Mouse (Mus musculus) stomach, embryonic 14.5 days (tissue): ENCODE measurements around the gene Hic1. TPM values are rescaled to one million over a fixed set of nuclear protein-coding genes. Genes with fewer than 3 reads are reported as not detected.
A peak's percentile ranks its signal among the peaks of the same experiment; 100 is the strongest.

Experiments used
- ATAC-seq: fragments of 200-750 bp; cut with Nextera tagmentation; 2 replicates; pipeline ENCODE4 v1.8.0; 2017; ENCODE audit warnings: low read depth, moderate TSS enrichment; ENCODE audit not compliant: insufficient number of reproducible peaks, insufficient read depth, low FRiP score
- H3K27ac ChIP-seq: fragments of 300-500 bp; sonication (generic); 2 replicates; pipeline ENCODE4 v1.5.1; 2014; ENCODE audit warnings: mild to moderate bottlenecking, low read length, moderate library complexity, mixed read lengths
- H3K27me3 ChIP-seq: fragments of 300-500 bp; sonication (generic); 2 replicates; pipeline ENCODE4 v1.6.1; 2014; ENCODE audit warnings: low read length, control low read depth, mixed read lengths; ENCODE audit not compliant: control insufficient read depth, insufficient read depth
- H3K36me3 ChIP-seq: fragments of 300-500 bp; sonication (generic); 2 replicates; pipeline ENCODE4 v1.6.1; 2014; ENCODE audit warnings: mild to moderate bottlenecking, control low read depth, low read length, moderate library complexity, mixed read lengths; ENCODE audit not compliant: control insufficient read depth, insufficient read depth
- H3K4me1 ChIP-seq: fragments of 300-500 bp; sonication (generic); 2 replicates; pipeline ENCODE4 v1.6.1; 2014; ENCODE audit warnings: low read length, control low read depth, mixed read lengths; ENCODE audit not compliant: control insufficient read depth, insufficient read depth
- H3K4me2 ChIP-seq: fragments of 300-500 bp; sonication (generic); replicated peaks from 2 replicates; pipeline ENCODE4 v1.6.1; 2014; ENCODE audit warnings: low read depth, low read length, control low read depth
- H3K4me3 ChIP-seq: fragments of 300-500 bp; sonication (generic); 2 replicates; pipeline ENCODE4 v1.5.1; 2014; ENCODE audit warnings: low read depth, low read length, control low read depth
- H3K9ac ChIP-seq: fragments of 300-500 bp; sonication (generic); replicated peaks from 2 replicates; pipeline ENCODE4 v1.6.1; 2014; ENCODE audit warnings: low read depth, mild to moderate bottlenecking, control low read depth, low read length, moderate library complexity, mixed read lengths
- H3K9me3 ChIP-seq: fragments of 300-500 bp; sonication (generic); 2 replicates; pipeline ENCODE4 v1.6.1; 2016; ENCODE audit warnings: low read depth, low read length, control low read depth; ENCODE audit not compliant: control insufficient read depth
- WGBS: fragments of 180-500 bp; shearing (Covaris S2); extraction: QIAGEN DNeasy Blood & Tissue Kit; methylation state at CpG from one replicate; pipeline ENCODE4 v1.1.7; 2014; 5-methylcytosine and 5-hydroxymethylcytosine counted together
- polyA plus RNA-seq: library from polyadenylated mRNA; unstranded; fragments of >200 nt; fragmentation: Nextera tagmentation; extraction: Ambion mirVana; gene quantifications from 2 replicates; pipeline ENCODE4 v1.2.1, GENCODE M21; 2014

Hic1 gene
- polyA plus RNA-seq, 1 experiment from 2014 or later: 13.8 TPM

DNA sequence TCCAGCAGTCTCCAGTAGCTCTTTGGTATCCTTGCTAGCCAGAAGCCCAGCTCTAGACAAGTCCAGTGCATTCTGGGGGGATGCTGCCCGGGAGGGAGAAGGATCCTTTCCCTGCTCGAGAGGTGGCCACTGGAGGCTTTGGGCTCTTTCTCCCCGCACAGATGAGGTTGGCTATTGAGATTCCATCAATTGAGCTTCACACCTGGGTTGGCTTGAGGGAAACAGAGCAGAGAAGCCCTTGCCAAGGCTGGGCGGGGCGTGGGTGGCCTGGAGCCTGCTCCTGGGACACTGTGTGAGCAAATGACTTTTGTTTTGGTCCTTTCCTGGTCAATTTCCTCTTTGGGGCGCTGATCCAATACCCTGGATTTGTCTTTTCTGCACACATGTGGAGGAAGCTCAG, 26.8 kb upstream of the Hic1 start:
- 66% methylated on average over 6 of the region's 6 CpGs for WGBS
- no peaks in the 10 kb centered on the region for H3K36me3 ChIP-seq
- no peaks in the 10 kb centered on the region for H3K9me3 ChIP-seq
- H3K4me2 ChIP-seq: no peak overlapping the region
- H3K4me3 ChIP-seq: no peak overlapping the region
- H3K27ac ChIP-seq: no peak overlapping the region
- peaks cover 29% of the 10 kb centered on the region for H3K27me3 ChIP-seq
- no peak for ATAC-seq
- peaks cover 22% of the 10 kb centered on the region; the same call in 1 of the 2 replicates for H3K4me1 ChIP-seq
- no peak overlapping the region for H3K9ac ChIP-seq

DNA sequence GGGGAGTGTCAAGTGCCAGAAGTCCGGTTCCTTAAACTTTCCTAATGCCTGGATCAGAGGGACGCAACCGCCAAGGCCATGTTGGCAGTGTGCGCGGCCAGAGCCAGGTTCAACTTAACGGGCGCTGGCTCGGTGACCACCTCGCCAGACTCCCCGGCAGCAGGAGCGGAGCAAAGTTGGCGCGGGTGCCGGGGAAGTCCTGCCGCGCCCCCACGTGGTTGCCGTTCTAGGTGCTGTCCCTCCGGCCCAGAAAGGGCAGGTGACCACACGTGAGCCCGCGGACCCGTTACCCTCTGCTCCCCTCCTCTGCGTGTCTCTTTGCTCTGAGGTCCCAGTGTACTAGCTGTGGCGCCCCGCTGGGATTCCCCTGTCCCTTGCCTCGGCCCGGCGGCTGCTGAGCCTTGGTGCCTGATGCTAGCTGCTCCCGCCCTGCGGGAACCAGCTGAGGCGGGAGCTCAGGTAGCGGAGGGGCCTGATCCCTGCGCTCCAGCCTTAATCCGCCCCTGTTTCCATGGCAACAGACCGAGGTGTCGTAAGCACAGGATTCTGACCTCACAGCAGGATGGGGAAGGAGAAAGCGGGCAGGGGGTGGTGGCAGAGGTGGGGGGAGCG, 25.6 kb upstream of the Hic1 start:
- peak overlapping the region; percentile 87 for H3K4me2 ChIP-seq
- H3K9me3 ChIP-seq: no peaks in the 10 kb centered on the region
- peaks cover 22% of the 10 kb centered on the region; the same call in 1 of the 2 replicates for H3K4me1 ChIP-seq
- WGBS: under 1% methylated on average over 39 of the region's 39 CpGs
- H3K27me3 ChIP-seq: peaks cover 29% of the 10 kb centered on the region
- no peak overlapping the region; the same call in 1 of the 2 replicates for H3K9ac ChIP-seq
- H3K4me3 ChIP-seq: peak overlapping the region; percentile 48
- ATAC-seq: no peak
- H3K27ac ChIP-seq: no peak overlapping the region
- no peaks in the 10 kb centered on the region for H3K36me3 ChIP-seq

DNA sequence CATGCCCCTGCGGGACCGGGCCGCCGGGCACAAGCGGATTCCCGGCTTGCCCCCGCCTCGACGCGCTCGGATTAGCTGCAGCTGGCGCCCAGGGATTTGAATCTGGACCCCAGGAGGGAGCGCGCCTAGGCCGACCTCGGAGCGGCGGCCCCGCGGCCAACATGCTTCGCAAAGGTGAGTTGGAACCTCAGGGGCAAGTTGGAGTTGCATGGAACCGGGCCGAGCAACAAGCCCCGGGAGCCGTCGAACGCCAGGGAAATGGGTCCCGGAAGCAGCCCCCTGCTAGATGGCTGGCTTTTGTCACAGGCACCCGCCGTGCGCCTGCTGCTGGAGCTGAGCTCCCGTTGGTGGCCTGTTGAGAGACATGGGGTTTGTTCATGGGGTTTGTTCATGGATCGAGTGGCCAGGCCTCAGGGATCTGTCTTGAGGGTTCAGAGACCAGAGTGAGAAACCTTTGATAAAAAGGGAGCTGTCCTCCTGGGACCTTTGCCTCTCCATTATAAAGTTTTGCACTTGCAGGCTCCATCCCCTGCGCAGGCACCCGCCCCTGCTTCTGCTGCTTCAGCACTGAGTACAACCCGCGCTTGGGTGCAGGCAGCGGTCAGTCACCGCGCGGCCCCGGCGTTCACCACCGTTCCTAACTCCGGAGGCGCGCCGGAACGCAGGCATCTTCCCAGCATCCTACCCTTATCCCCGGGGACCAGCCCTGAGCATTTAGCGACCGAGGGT, 25.0 kb upstream of the Hic1 start:
- Histone ChIP-seq H3K27me3 (peaks cover 29% of the 10 kb centered on the region), H3K4me1 (peaks cover 24% of the 10 kb centered on the region), H3K9me3 (no peaks in the 10 kb centered on the region), H3K4me3 (peak overlapping the region; percentile 48), H3K36me3 (no peaks in the 10 kb centered on the region), H3K9ac (no peak overlapping the region; the same call in 1 of the 2 replicates), H3K27ac (no peak overlapping the region), H3K4me2 (peak overlapping the region; percentile 87)
- WGBS: under 1% methylated on average over 52 of the region's 52 CpGs
- ATAC-seq: no peak

DNA sequence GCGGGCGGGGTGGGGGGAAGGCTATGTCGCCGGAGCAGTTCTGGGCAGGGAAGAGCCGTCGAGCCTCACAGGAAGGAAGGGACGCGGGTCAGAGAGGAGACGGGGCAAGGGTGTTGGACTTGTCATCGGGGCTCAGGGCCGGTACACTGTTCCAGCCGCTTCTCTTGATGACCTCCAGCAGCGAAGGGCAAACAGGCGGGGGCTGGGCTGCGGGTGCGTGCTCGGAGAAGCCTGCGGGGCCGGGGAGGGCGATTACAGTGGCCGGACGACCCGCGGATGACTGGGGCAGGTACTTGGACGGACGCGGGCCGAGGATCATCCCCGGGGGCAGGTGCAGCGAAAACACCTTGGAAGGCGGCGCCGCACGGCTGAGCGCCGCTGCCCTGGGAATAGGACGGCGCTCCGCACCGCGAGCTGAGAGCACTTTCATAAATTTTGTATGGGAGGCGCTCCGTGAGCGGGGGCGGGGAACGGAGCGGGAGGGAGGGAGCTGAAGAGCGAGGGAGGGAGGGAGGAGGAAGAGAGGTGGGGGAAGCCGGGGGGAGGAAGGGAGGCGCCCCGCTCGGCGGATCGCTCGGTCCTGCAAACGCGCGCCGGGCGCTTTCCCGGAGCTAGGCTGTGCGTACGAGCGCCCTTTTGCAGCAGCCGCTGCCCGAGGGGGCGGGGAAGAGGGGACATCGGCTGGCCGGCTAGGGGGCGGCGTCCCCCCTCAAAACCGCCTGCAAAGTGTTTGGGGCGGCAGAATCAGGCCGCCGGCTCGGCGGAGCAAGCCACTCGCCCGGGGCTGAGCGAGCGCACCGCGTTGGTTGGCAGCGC, 24.1 kb upstream of the Hic1 start, which contains the start of gene Rtn4rl1:
Gene Rtn4rl1, plus strand, starts transcription at position 528 of the 816 bp plus-strand sequence.
- 0 out of 2 replicates have a peak, but pooled peaks have one; percentile 5 for ATAC-seq
- no peaks in the 10 kb centered on the region for H3K36me3 ChIP-seq
- peak within 1 kb of the TSS; percentile 87 for H3K4me2 ChIP-seq
- peaks cover 26% of the 10 kb centered on the region for H3K4me1 ChIP-seq
- H3K9ac ChIP-seq: no peak within 1 kb of the TSS; the same call in 1 of the 2 replicates
- WGBS: 1% methylated on average over 80 of the region's 84 CpGs
- H3K9me3 ChIP-seq: no peaks in the 10 kb centered on the region
- H3K27ac ChIP-seq: no peak within 1 kb of the TSS
- peaks cover 29% of the 10 kb centered on the region for H3K27me3 ChIP-seq
- peak within 1 kb of the TSS; percentile 48 for H3K4me3 ChIP-seq

DNA sequence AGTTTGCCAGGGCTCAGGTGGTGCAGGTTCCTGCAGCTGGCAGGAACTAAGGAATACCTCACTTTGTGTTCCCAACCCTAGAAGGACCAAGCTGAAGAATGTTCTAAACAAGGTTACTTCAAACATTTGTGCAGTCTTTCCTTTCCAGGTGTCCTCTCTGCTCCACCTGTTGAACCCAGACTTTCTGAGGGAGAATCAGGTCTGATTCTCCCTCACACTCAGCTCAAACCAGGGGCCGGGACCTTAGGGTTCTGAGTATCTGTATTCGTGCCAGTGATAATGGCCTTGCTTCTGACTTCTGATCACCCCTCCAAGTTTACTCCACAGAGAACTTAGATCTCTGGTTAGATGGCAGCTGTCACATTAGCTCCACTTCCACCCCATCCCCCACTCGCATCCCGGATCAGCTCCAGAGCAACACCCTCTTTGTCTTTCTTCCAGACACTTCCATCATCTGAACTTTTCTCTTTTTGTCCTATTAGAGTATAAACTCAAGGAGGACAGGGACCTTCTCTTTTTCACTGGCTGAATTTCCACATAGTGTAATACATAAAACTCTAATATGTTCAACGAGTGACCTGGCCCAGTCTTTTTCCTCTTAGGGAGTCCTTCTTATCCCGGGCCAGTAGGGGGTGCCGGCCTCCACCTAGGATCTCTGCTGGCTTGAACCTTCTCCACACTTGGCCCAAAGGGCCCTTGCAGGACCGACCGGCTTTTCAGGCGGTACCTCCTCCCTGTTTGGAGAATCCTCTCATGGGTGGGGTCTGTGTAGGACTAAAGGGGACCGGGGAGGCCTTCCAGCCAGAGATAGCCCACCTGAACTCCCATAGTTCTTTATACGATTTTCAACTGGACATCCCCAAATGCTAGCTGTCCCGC, 23.3 kb upstream of the Hic1 start:
- peak overlapping the region; percentile 87 for H3K4me2 ChIP-seq
- WGBS: 26% methylated on average over 13 of the region's 13 CpGs
- H3K27me3 ChIP-seq: peaks cover 29% of the 10 kb centered on the region
- H3K4me3 ChIP-seq: peak overlapping the region; percentile 48
- no peak overlapping the region for H3K27ac ChIP-seq
- no peaks in the 10 kb centered on the region for H3K36me3 ChIP-seq
- no peak overlapping the region for H3K9ac ChIP-seq
- no peaks in the 10 kb centered on the region for H3K9me3 ChIP-seq
- peak; percentile 54; the same call in 1 of the 2 replicates for ATAC-seq
- peaks cover 26% of the 10 kb centered on the region for H3K4me1 ChIP-seq

DNA sequence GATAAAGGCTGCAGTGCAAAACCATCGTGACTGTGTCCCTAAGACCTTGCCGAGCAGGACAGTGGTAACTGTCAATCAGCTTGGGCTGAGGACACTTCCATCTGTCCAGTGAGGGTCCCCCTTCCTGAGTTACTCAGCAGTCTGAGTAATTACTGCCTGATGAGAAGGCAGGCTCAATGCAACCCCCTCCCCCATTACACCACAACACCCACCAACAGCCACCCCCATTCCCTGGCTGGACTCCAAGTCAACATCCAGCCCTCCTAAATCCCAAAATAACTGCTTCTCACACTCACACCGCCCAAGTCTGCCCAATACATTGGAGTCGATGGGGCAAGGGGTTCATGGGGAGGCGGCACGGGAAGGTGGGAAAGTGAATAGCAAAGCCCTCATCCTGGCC, 22.5 kb upstream of the Hic1 start:
- H3K27ac ChIP-seq: no peak overlapping the region
- H3K36me3 ChIP-seq: no peaks in the 10 kb centered on the region
- peaks cover 29% of the 10 kb centered on the region for H3K27me3 ChIP-seq
- no peak overlapping the region for H3K9ac ChIP-seq
- H3K4me1 ChIP-seq: peaks cover 26% of the 10 kb centered on the region
- no peak for ATAC-seq
- no peak overlapping the region for H3K4me3 ChIP-seq
- no peaks in the 10 kb centered on the region for H3K9me3 ChIP-seq
- 66% methylated on average over 6 of the region's 6 CpGs for WGBS
- H3K4me2 ChIP-seq: no peak overlapping the region

DNA sequence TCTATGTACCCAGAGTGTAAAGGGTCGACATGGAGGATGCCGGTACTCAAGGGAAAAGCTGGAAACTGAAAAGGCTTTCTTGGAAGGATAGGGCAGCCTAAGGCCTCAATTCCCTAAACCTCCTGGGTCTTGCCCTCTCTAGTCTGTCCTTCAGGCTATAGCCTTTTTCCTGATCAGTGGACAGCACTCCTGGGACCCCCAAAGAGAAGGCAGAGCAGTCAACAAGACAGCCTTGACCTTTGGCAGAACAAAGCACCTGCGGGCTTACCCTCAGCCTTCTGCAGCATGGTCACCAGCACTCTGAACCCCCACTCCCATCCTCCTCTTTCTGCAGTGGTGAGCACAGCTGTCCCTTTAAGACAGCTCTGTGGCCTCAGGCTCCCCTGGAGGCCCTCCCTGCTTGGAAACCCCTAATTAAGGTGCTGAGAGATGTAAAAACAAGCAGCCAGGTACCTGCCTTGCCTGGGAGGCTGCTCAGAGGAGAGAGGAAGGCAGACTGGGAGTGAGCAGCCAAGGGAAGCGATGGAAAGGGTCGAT, 21.7 kb upstream of the Hic1 start, which contains the start of gene Dph1:
Gene Dph1, minus strand, starts transcription at position 337 of the 537 bp plus-strand sequence.
- H3K27me3 ChIP-seq: peaks cover 21% of the 10 kb centered on the region
- peaks cover 26% of the 10 kb centered on the region for H3K4me1 ChIP-seq
- no peaks in the 10 kb centered on the region for H3K9me3 ChIP-seq
- H3K4me2 ChIP-seq: peak within 1 kb of the TSS; percentile 76
- peak within 1 kb of the TSS; percentile 60 for H3K4me3 ChIP-seq
- no peak for ATAC-seq
- 46% methylated on average over 5 of the region's 5 CpGs for WGBS
- no peak within 1 kb of the TSS for H3K27ac ChIP-seq
- no peaks in the 10 kb centered on the region for H3K36me3 ChIP-seq
- H3K9ac ChIP-seq: peak within 1 kb of the TSS; percentile 36; the same call in 1 of the 2 replicates
